In the genomic region with DNA sequence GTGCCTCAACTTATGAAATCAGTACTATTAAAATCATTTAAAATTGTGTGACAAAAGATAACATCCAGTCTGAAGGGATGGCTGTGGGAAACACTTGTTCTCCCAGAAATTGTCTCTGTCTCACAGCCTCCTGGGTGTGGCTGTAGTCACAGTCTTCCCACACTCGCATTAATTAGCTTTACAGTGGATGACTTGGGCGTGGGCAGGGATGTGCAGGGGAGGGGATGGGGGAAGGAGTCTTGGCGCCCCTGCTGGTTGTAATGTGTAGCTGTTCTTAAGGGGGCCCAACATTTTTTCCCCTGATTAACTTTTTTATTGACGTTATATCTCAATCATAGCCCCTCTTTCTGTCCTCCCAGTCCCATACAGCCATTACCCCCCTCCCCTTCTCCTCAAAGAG, we compare ENCODE assay signal across 34 mouse cellular contexts.
DNase-seq lines count a peak whose midpoint lies in the region; ATAC-seq and TF ChIP-seq lines count a peak whose summit lies in the region.
"Had no signal": no experiment of that assay in that cellular context is flagged by ENCODE, and none has a peak within 500 bp of the region (broad histone marks: within the 10 kb centered on the region; RNA-seq: fewer than 3 reads in every experiment).

No protein-coding gene starts in this region.

- H3K27me3 ChIP-seq in midbrain, postnatal 0 days (ENCODE audit: insufficient read depth, low read length) = no peaks in the 10 kb centered on the region
- H3K27me3 ChIP-seq in midbrain, embryonic 13.5 days = peaks cover 5% of the 10 kb centered on the region; the same call in 1 of the 2 replicates
- H3K27me3 ChIP-seq: embryonic facial prominence, embryonic 15.5 days; forebrain, embryonic 13.5 days; heart, embryonic 13.5 days; megakaryocyte, embryonic 14.5 days; Patski; stomach, embryonic 15.5 days had no signal

- H3K9me3 ChIP-seq in midbrain, postnatal 0 days (ENCODE audit: low read length) = no peaks in the 10 kb centered on the region
- no peaks in the 10 kb centered on the region for H3K9me3 ChIP-seq in midbrain, embryonic 13.5 days
- H3K9me3 ChIP-seq: embryonic facial prominence, embryonic 10.5 days; embryonic facial prominence, embryonic 15.5 days; forebrain, embryonic 13.5 days; heart, embryonic 13.5 days; midbrain, embryonic 12.5 days; stomach, embryonic 15.5 days had no signal

- no peak overlapping the region for H3K4me2 ChIP-seq in midbrain, postnatal 0 days (ENCODE audit: low read depth, low read length, poor library complexity, severe bottlenecking)
- no peak overlapping the region for H3K4me2 ChIP-seq in midbrain, embryonic 13.5 days (replicated peaks)
- H3K4me2 ChIP-seq: embryonic facial prominence, embryonic 15.5 days; forebrain, embryonic 13.5 days; heart, embryonic 13.5 days; limb, embryonic 13.5 days; liver, embryonic 11.5 days; midbrain, embryonic 12.5 days; stomach, embryonic 15.5 days had no signal

- no peak overlapping the region for H3K4me3 ChIP-seq in midbrain, postnatal 0 days (ENCODE audit: low read depth, low read length)
- no peak overlapping the region for H3K4me3 ChIP-seq in midbrain, embryonic 13.5 days (replicated peaks)
- H3K4me3 ChIP-seq: embryonic facial prominence, embryonic 10.5 days; embryonic facial prominence, embryonic 15.5 days; forebrain, embryonic 13.5 days; gastrocnemius, adult 2 months; heart, embryonic 13.5 days; limb, embryonic 13.5 days; megakaryocyte, embryonic 14.5 days; midbrain, embryonic 12.5 days; stomach, embryonic 15.5 days had no signal

- no peak overlapping the region for H3K9ac ChIP-seq in midbrain, postnatal 0 days (replicated peaks; ENCODE audit: low read length, poor library complexity, severe bottlenecking)
- H3K9ac ChIP-seq in midbrain, embryonic 13.5 days (replicated peaks) = no peak overlapping the region
- H3K9ac ChIP-seq: embryonic facial prominence, embryonic 15.5 days; forebrain, embryonic 13.5 days; heart, embryonic 13.5 days; limb, embryonic 13.5 days; midbrain, embryonic 12.5 days; stomach, embryonic 15.5 days had no signal

- no peaks in the 10 kb centered on the region for H3K36me3 ChIP-seq in midbrain, postnatal 0 days (ENCODE audit: insufficient read depth, low read length)
- H3K36me3 ChIP-seq in midbrain, embryonic 13.5 days = no peaks in the 10 kb centered on the region
- H3K36me3 ChIP-seq: embryonic facial prominence, embryonic 10.5 days; embryonic facial prominence, embryonic 15.5 days; G1E; heart, embryonic 13.5 days; limb, embryonic 13.5 days; midbrain, embryonic 12.5 days; stomach, embryonic 15.5 days had no signal

- intact Hi-C loops in heart, postnatal 36 days (cut with DNase I) = no loop called here

- peaks cover 4% of the 10 kb centered on the region; the same call in 1 of the 2 replicates for H3K4me1 ChIP-seq in midbrain, postnatal 0 days (ENCODE audit: insufficient read depth, low read length)
- H3K4me1 ChIP-seq in midbrain, embryonic 13.5 days (replicated peaks) = peaks cover 20% of the 10 kb centered on the region
- H3K4me1 ChIP-seq: megakaryocyte, embryonic 14.5 days; stomach, embryonic 15.5 days had no signal

- no peak for ATAC-seq in midbrain, postnatal 0 days (ENCODE audit: low FRiP score)
- no peak for ATAC-seq in midbrain, embryonic 13.5 days
- ATAC-seq: forebrain, embryonic 13.5 days; intestine, embryonic 16.5 days; lung, postnatal 0 days; Patski had no signal

- 77% methylated on average over 4 of the region's 4 CpGs for WGBS in midbrain, postnatal 0 days
- 80% methylated on average over 4 of the region's 4 CpGs for WGBS in midbrain, embryonic 13.5 days

- peak; percentile 25; the same call in 1 of the 2 replicates for TF ChIP-seq CTCF in midbrain, postnatal 0 days (IDR thresholded peaks at IDR 0.05)

- DNase-seq in heart, adult 11 months = peak; percentile 30
- no peak for DNase-seq in heart, postnatal 4 days
- no peak for DNase-seq in midbrain, postnatal 0 days (ENCODE audit: low spot score)
- DNase-seq in R1 (ENCODE audit: low read depth, low spot score) = peak; percentile 79
- DNase-seq in telencephalon, adult 2 months (ENCODE audit: low read depth, low spot score) = peak; percentile 60
- no peak for DNase-seq in heart, postnatal 36 days
- DNase-seq in adrenal gland, postnatal 36 days = no peak
- DNase-seq: adrenal gland, adult 2 months; cerebellum, adult 11-12 months; cerebellum, postnatal 10 days; gastrocnemius, adult 2 months; heart, postnatal 10 days; kidney, adult 8-10 months; kidney, postnatal 4 days; lung, adult 18-20 months; lung, postnatal 4 days; right cerebral cortex, postnatal 14 days; thymus, adult 18-20 months; thymus, postnatal 25 days had no signal

- H3K27ac ChIP-seq in midbrain, postnatal 0 days (ENCODE audit: low read depth, low read length) = no peak overlapping the region
- no peak overlapping the region for H3K27ac ChIP-seq in midbrain, embryonic 13.5 days
- H3K27ac ChIP-seq: embryonic facial prominence, embryonic 10.5 days; embryonic facial prominence, embryonic 15.5 days; forebrain, embryonic 13.5 days; gastrocnemius, adult 2 months; heart, embryonic 13.5 days; kidney, postnatal 0 days; limb, embryonic 13.5 days; midbrain, embryonic 12.5 days; stomach, embryonic 15.5 days had no signal

Comparison
In these comparisons a context has a peak if more than half of its experiments do, and no peak if none do; other contexts are left out.
1. DNase-seq: peak in heart, adult 11 months (single experiment), R1 (single experiment) and telencephalon, adult 2 months (single experiment); none in heart, postnatal 4 days (single experiment), midbrain, postnatal 0 days (single experiment), heart, postnatal 36 days (0 of 2) and adrenal gland, postnatal 36 days (0 of 2).